Mouse (Mus musculus) embryonic fibroblast, embryonic 13.5 days (primary cell): ENCODE measurements around the gene Ino80.

Experiments used
- CTCF ChIP-seq: IDR thresholded peaks from 2 replicates; pipeline ENCODE4 v1.5.1; 2011; ENCODE audit warnings: mild to moderate bottlenecking, control low read depth, low read length, moderate library complexity, borderline replicate concordance; ENCODE audit not compliant: insufficient read depth
- POLR2A ChIP-seq: IDR thresholded peaks from 2 replicates; pipeline ENCODE4 v1.6.1; 2011; ENCODE audit warnings: low read depth, mild to moderate bottlenecking, control low read depth, low read length, moderate library complexity

DNA sequence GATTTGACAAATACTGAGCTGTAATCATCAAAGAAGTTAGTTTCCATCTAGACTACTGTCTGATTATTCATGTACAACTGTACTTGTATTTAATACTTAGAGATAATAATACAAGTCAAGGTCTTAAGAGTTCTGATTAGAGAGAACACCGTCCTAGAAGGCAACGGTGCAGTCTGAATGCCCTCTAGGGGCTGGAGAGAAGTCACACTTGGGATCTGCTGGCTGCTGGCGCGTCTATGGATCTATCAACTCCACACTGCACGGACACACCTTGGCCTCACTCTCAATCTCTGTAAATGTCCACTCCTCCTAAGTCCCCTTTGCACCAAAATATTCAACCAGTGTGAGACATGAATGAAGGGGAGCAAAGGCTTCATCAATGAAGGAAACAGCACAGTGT is 79.2 kb downstream of the Ino80 start:
- TF ChIP-seq POLR2A = no peak
- TF ChIP-seq CTCF = no peak
